Mouse (Mus musculus): ENCODE data around the gene Pgpep1l. TPM values are rescaled to one million over a fixed set of nuclear protein-coding genes. Genes with fewer than 3 reads are reported as not detected.

The Pgpep1l gene
- polyA plus RNA-seq, 1 experiment from 2014 or later, result not detected

DNA sequence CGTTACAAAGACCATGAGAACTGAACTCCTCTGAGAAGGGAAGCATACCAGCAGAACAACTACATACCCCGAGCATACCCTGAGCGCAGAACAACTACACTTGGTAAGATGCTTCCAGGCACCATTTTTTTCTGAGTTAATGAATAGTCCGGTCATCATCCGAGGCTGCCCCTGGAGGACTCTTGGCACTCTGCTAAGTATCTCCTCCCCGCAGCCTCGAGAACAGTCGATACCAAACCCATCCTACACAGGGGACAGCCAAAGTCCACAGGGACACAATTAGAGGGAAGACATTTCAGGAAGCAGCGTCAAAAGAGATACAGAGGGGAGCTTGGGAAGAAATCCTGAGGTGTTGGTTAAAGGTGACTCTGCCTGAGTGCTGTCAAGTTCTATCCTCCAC, 22.8 kb downstream of the Pgpep1l start:
- H3K4me2 ChIP-seq (ENCODE audit: low read depth, low read length), result no peak overlapping the region
- ATAC-seq (ENCODE audit: low read depth), result peak; percentile 21; the same call in 1 of the 2 replicates
- no peak overlapping the region for H3K9ac ChIP-seq (ENCODE audit: low read depth, low read length)
- 81% methylated on average over 9 of the region's 9 CpGs for WGBS
- no peak overlapping the region for H3K4me3 ChIP-seq (ENCODE audit: low read depth, low read length)
- H3K36me3 ChIP-seq (ENCODE audit: control insufficient read depth, insufficient read depth, low read length), result no peaks in the 10 kb centered on the region
- no peaks in the 10 kb centered on the region for H3K4me1 ChIP-seq (ENCODE audit: control insufficient read depth, insufficient read depth, low read length)
- no peak for DNase-seq (ENCODE audit: low spot score)
- H3K27me3 ChIP-seq (replicated peaks; ENCODE audit: control insufficient read depth, insufficient read depth, low read length), result no peaks in the 10 kb centered on the region
- no peak overlapping the region for H3K27ac ChIP-seq (replicated peaks; ENCODE audit: low read depth, low read length)
- H3K9me3 ChIP-seq (ENCODE audit: control insufficient read depth, low read length), result no peaks in the 10 kb centered on the region

DNA sequence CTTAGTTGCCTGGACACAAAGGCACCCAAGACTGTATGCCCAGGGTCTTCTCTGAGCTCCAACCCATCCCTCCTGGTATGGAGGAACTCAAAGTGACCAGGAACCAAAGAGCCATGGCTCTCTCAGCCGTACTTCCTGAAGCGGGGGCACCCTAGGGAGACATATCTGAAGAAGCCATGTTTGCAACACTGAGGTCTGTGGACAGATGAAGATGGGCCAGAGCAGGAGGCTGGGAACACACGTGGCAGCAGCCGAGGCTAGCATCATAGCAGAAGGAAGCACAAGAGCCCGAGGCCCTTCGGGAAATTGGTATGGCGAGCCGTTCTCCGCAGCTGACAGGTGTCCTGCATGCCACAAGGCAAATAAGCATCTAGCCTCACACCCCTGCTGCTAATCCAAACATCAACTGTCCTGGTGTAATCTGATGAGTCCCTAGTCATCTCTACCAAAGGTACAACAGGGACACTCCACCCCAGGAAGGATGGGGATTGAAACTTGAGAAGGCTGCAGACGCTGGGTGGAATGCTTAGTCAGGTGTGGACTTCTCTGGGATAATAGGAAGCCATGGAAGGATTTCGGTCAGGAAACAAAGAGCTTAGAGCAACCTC, 24.7 kb downstream of the Pgpep1l start:
- DNase-seq (ENCODE audit: low spot score) (peak; percentile 29), ATAC-seq (ENCODE audit: low read depth) (peak; percentile 60; the same call in 1 of the 2 replicates)
- 48% methylated on average over 11 of the region's 11 CpGs for WGBS
- Histone ChIP-seq H3K4me2 (ENCODE audit: low read depth, low read length) (no peak overlapping the region), H3K4me1 (ENCODE audit: control insufficient read depth, insufficient read depth, low read length) (peaks cover under 1% of the 10 kb centered on the region; the same call in 1 of the 2 replicates), H3K36me3 (ENCODE audit: control insufficient read depth, insufficient read depth, low read length) (no peaks in the 10 kb centered on the region), H3K9ac (ENCODE audit: low read depth, low read length) (no peak overlapping the region), H3K9me3 (ENCODE audit: control insufficient read depth, low read length) (no peaks in the 10 kb centered on the region), H3K4me3 (ENCODE audit: low read depth, low read length) (no peak overlapping the region), H3K27ac (replicated peaks; ENCODE audit: low read depth, low read length) (no peak overlapping the region), H3K27me3 (replicated peaks; ENCODE audit: control insufficient read depth, insufficient read depth, low read length) (no peaks in the 10 kb centered on the region)

DNA sequence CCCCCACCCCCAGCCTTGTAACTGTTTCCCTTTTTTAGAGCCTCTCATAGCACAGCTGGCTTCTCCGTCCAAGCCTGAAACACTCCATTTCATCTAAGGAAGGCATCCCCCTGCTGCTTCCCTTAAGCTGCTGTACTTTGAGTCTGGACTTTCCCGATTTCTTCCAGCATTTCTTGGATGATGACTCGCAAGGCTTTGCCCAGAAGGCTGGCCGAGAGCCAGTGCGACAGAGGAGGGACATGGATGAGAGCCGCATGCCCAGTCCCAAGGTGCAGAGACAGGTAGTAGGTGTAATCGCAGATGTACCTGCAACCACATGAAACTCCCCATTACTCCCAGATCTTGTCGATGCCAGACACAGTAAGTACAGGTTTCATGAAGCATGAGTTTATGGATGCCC, 27.2 kb downstream of the Pgpep1l start:
- Histone ChIP-seq H3K27ac (replicated peaks; ENCODE audit: low read depth, low read length) (no peak overlapping the region), H3K36me3 (ENCODE audit: control insufficient read depth, insufficient read depth, low read length) (no peaks in the 10 kb centered on the region; the same call in 1 of the 2 replicates), H3K27me3 (replicated peaks; ENCODE audit: control insufficient read depth, insufficient read depth, low read length) (no peaks in the 10 kb centered on the region), H3K9me3 (ENCODE audit: control insufficient read depth, low read length) (no peaks in the 10 kb centered on the region), H3K4me3 (ENCODE audit: low read depth, low read length) (no peak overlapping the region), H3K9ac (ENCODE audit: low read depth, low read length) (no peak overlapping the region), H3K4me1 (ENCODE audit: control insufficient read depth, insufficient read depth, low read length) (peaks cover 10% of the 10 kb centered on the region), H3K4me2 (ENCODE audit: low read depth, low read length) (no peak overlapping the region)
- DNase-seq (ENCODE audit: low spot score) (no peak), ATAC-seq (ENCODE audit: low read depth) (no peak)
- WGBS, result 76% methylated on average over 8 of the region's 8 CpGs

DNA sequence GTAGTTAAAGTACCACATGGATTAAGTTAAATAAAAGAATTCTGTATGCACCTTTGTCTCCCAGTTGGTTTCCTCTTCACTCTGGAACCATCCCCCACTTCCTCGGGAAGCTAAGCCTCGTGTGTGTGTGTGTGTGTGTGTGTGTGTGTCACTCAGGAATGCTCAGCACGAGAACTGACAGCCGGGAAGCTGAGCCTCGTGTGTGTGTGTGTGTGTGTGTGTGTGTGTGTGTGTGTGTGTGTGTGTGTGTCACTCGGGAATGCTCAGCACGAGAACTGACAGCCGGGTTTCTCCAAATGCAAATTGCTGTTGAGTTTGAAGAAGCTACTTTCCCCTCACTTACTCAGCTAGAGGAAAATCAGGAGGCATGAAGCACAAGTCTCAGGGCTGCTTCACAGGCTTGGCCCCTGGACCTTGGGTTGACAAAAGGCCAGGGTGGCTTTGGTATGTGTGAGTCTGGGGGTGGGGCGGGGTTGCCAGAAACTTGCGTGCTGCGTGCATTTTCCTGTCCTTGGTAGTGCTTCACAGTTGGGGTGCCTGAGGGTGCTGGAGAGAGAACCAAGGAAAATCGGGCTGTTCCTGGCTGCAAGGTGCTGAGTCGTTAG, 30.3 kb downstream of the Pgpep1l start:
- 20% methylated on average over 13 of the region's 13 CpGs for WGBS
- Histone ChIP-seq H3K4me1 (ENCODE audit: control insufficient read depth, insufficient read depth, low read length) (peaks cover 10% of the 10 kb centered on the region), H3K4me3 (ENCODE audit: low read depth, low read length) (no peak overlapping the region), H3K9ac (ENCODE audit: low read depth, low read length) (no peak overlapping the region), H3K27me3 (replicated peaks; ENCODE audit: control insufficient read depth, insufficient read depth, low read length) (no peaks in the 10 kb centered on the region), H3K27ac (replicated peaks; ENCODE audit: low read depth, low read length) (peak overlapping the region; percentile 65), H3K9me3 (ENCODE audit: control insufficient read depth, low read length) (no peaks in the 10 kb centered on the region), H3K36me3 (ENCODE audit: control insufficient read depth, insufficient read depth, low read length) (peaks cover 26% of the 10 kb centered on the region), H3K4me2 (ENCODE audit: low read depth, low read length) (peak overlapping the region; percentile 26; the same call in 1 of the 2 replicates)
- ATAC-seq (ENCODE audit: low read depth), result peak; percentile 64
- peak; percentile 84 for DNase-seq (ENCODE audit: low spot score)

DNA sequence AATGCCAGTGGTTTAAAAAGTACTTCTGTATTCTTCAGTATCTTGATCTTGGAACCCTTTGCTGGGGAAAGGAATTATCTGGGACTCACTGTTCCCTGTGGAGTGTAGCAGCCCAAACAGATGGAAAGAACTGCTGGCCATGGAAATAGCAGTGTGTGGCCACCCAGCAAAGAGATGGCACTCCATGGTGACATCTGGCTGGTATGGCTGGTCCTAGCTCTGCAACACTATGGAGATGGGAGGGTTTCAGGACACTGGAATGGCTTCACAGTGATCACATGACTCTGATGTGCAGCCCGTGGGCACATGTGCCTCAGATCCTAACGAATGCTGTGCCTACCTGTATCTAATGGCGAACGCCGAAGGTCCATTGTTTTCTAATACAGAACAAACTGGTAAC, 31.5 kb downstream of the Pgpep1l start:
- Histone ChIP-seq H3K4me2 (ENCODE audit: low read depth, low read length) (no peak overlapping the region), H3K9me3 (ENCODE audit: control insufficient read depth, low read length) (no peaks in the 10 kb centered on the region), H3K4me3 (ENCODE audit: low read depth, low read length) (no peak overlapping the region), H3K27me3 (replicated peaks; ENCODE audit: control insufficient read depth, insufficient read depth, low read length) (no peaks in the 10 kb centered on the region), H3K9ac (ENCODE audit: low read depth, low read length) (no peak overlapping the region), H3K27ac (replicated peaks; ENCODE audit: low read depth, low read length) (peak overlapping the region; percentile 19; the same call in 1 of the 2 replicates), H3K4me1 (ENCODE audit: control insufficient read depth, insufficient read depth, low read length) (peaks cover 10% of the 10 kb centered on the region), H3K36me3 (ENCODE audit: control insufficient read depth, insufficient read depth, low read length) (peaks cover 31% of the 10 kb centered on the region)
- DNase-seq (ENCODE audit: low spot score) (no peak), ATAC-seq (ENCODE audit: low read depth) (no peak)
- 83% methylated on average over 5 of the region's 5 CpGs for WGBS

DNA sequence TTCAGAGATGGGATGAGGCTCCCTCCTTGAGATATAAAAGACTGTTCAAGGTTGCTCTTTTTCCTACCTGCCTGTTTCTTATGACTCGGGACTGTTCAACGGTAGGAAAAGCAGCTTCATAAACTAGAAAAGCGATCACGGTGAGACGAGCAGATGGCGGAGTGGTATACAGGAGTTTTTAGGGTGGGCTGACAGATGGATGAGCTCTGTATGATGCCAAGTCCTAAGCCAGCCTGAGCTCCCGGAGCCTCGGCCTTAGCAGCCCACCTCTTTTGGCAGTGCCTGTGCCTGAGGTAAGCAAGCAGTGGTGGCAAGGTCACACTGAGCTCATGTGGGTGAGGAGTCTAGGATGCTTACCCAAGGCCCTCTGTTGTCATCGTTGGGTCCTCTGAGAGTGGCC, 33.2 kb downstream of the Pgpep1l start:
- peaks cover 10% of the 10 kb centered on the region for H3K4me1 ChIP-seq (ENCODE audit: control insufficient read depth, insufficient read depth, low read length)
- ATAC-seq (ENCODE audit: low read depth), result no peak
- H3K4me3 ChIP-seq (ENCODE audit: low read depth, low read length), result no peak overlapping the region
- WGBS, result 90% methylated on average over 9 of the region's 9 CpGs
- peaks cover 48% of the 10 kb centered on the region for H3K36me3 ChIP-seq (ENCODE audit: control insufficient read depth, insufficient read depth, low read length)
- no peaks in the 10 kb centered on the region for H3K27me3 ChIP-seq (replicated peaks; ENCODE audit: control insufficient read depth, insufficient read depth, low read length)
- no peak overlapping the region for H3K27ac ChIP-seq (replicated peaks; ENCODE audit: low read depth, low read length)
- no peak overlapping the region for H3K9ac ChIP-seq (ENCODE audit: low read depth, low read length)
- H3K4me2 ChIP-seq (ENCODE audit: low read depth, low read length), result no peak overlapping the region
- H3K9me3 ChIP-seq (ENCODE audit: control insufficient read depth, low read length), result no peaks in the 10 kb centered on the region
- no peak for DNase-seq (ENCODE audit: low spot score)

DNA sequence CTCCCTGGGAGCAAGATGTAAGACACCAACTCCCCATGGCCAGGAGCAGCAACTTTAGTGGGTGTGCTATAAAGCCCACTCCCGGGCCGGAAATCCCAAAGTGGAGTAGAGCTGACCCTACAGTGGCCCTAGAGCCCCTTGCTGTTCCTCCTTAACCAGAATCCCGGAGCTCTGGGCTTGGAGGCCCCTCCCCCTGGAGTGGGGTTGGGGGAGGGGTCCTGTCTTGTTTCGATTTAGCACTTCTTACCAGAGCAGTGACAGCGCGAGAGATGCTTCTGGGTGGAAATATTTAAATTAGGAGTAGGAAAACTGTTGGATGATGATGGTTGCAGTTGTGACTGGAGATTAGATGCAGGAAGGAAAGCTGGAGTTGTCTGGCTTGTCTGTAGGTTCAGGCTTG, 35.5 kb downstream of the Pgpep1l start:
- DNase-seq (ENCODE audit: low spot score), result no peak
- no peak overlapping the region for H3K4me3 ChIP-seq (ENCODE audit: low read depth, low read length)
- peaks cover 8% of the 10 kb centered on the region; the same call in 1 of the 2 replicates for H3K4me1 ChIP-seq (ENCODE audit: control insufficient read depth, insufficient read depth, low read length)
- ATAC-seq (ENCODE audit: low read depth), result no peak
- H3K36me3 ChIP-seq (ENCODE audit: control insufficient read depth, insufficient read depth, low read length), result peaks cover 59% of the 10 kb centered on the region
- no peak overlapping the region for H3K4me2 ChIP-seq (ENCODE audit: low read depth, low read length)
- no peak overlapping the region for H3K9ac ChIP-seq (ENCODE audit: low read depth, low read length)
- WGBS, result 35% methylated on average over 6 of the region's 6 CpGs
- H3K27me3 ChIP-seq (replicated peaks; ENCODE audit: control insufficient read depth, insufficient read depth, low read length), result no peaks in the 10 kb centered on the region
- no peaks in the 10 kb centered on the region for H3K9me3 ChIP-seq (ENCODE audit: control insufficient read depth, low read length)
- no peak overlapping the region for H3K27ac ChIP-seq (replicated peaks; ENCODE audit: low read depth, low read length)

DNA sequence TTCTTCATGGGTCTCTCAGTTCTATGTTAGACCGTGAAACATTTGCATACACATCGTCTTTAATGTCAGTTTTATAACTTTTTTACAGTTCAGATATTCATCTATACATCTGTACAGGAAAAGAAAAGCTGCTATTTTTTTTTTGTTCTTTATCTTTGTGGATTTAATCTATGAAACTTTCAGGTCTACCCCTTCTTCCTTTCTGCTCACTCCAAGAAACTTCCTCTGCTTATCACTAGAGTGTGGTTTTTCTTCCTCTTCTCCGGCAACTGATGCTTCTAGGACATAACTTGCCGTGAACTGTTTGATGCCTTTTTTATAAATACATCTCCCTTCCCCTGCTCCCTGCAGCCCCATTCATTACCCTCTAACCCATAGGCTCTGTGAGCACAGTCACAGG, 36.4 kb downstream of the Pgpep1l start:
- Histone ChIP-seq H3K4me3 (ENCODE audit: low read depth, low read length) (no peak overlapping the region), H3K4me1 (ENCODE audit: control insufficient read depth, insufficient read depth, low read length) (peaks cover 9% of the 10 kb centered on the region; the same call in 1 of the 2 replicates), H3K36me3 (ENCODE audit: control insufficient read depth, insufficient read depth, low read length) (peaks cover 59% of the 10 kb centered on the region), H3K27ac (replicated peaks; ENCODE audit: low read depth, low read length) (no peak overlapping the region), H3K9ac (ENCODE audit: low read depth, low read length) (no peak overlapping the region), H3K27me3 (replicated peaks; ENCODE audit: control insufficient read depth, insufficient read depth, low read length) (no peaks in the 10 kb centered on the region), H3K4me2 (ENCODE audit: low read depth, low read length) (no peak overlapping the region), H3K9me3 (ENCODE audit: control insufficient read depth, low read length) (no peaks in the 10 kb centered on the region)
- no peak for ATAC-seq (ENCODE audit: low read depth)
- 71% methylated on average over 4 of the region's 4 CpGs for WGBS
- DNase-seq (ENCODE audit: low spot score), result no peak

DNA sequence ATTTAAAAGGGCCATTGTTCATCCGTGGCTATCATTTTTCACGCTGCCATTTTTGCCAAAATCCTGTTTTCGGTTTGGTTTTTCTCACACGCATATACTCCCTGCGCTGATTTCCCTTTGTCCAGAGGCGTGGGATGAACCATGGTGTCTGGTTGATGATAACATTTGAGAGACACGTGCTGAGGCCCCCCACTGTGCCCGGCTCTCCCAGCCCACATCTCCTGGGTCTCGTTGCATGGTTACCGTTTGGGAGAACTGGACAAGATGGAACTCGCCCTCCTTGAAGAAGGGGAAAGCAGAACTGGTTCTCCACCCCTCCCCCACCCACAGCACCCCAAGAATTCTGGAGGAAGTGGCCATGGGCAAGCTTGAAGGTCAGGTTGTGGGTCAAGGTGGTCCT, 37.0 kb downstream of the Pgpep1l start:
- Histone ChIP-seq H3K4me1 (ENCODE audit: control insufficient read depth, insufficient read depth, low read length) (peaks cover 9% of the 10 kb centered on the region; the same call in 1 of the 2 replicates), H3K4me3 (ENCODE audit: low read depth, low read length) (no peak overlapping the region), H3K9ac (ENCODE audit: low read depth, low read length) (no peak overlapping the region), H3K27me3 (replicated peaks; ENCODE audit: control insufficient read depth, insufficient read depth, low read length) (no peaks in the 10 kb centered on the region), H3K9me3 (ENCODE audit: control insufficient read depth, low read length) (no peaks in the 10 kb centered on the region), H3K27ac (replicated peaks; ENCODE audit: low read depth, low read length) (no peak overlapping the region), H3K4me2 (ENCODE audit: low read depth, low read length) (no peak overlapping the region), H3K36me3 (ENCODE audit: control insufficient read depth, insufficient read depth, low read length) (peaks cover 65% of the 10 kb centered on the region)
- WGBS, result 79% methylated on average over 11 of the region's 11 CpGs
- DNase-seq (ENCODE audit: low spot score), result no peak
- no peak for ATAC-seq (ENCODE audit: low read depth)
